Comparison of ENCODE assay signal across 9 mouse cellular contexts in genomic region chr2:178415150-178415448, GRCm38 (mm10). TPM values are rescaled to one million over a fixed set of nuclear protein-coding genes. Genes with fewer than 3 reads are reported as not detected.
DNase-seq lines count a peak whose midpoint lies in the region; ATAC-seq and TF ChIP-seq lines count a peak whose summit lies in the region.
"Had no signal": no experiment of that assay in that cellular context is flagged by ENCODE, and none has a peak within 500 bp of the region (broad histone marks: within the 10 kb centered on the region; RNA-seq: fewer than 3 reads in every experiment).

No protein-coding gene starts in this region.

- peak overlapping the region; percentile 90 for H3K27ac ChIP-seq in heart, embryonic 12.5 days (ENCODE audit: poor library complexity, severe bottlenecking)
- H3K27ac ChIP-seq in forebrain, embryonic 16.5 days (ENCODE audit: low read length), result 0 out of 2 replicates have a peak overlapping the region, but pooled peaks have one; percentile 75
- no peak overlapping the region for H3K27ac ChIP-seq in liver, postnatal 0 days (ENCODE audit: low read depth)

- H3K9ac ChIP-seq in heart, embryonic 12.5 days, result no peak overlapping the region
- peak overlapping the region; percentile 67 for H3K9ac ChIP-seq in forebrain, embryonic 16.5 days (replicated peaks; ENCODE audit: low read depth, low read length)
- no peak overlapping the region for H3K9ac ChIP-seq in liver, postnatal 0 days (replicated peaks)

- no peak for TF ChIP-seq EP300 in liver, postnatal 0 days (IDR thresholded peaks at IDR 0.05; ENCODE audit: low read depth)

- WGBS in heart, embryonic 12.5 days, result 34% methylated on average over 3 of the region's 3 CpGs
- WGBS in forebrain, embryonic 16.5 days, result 28% methylated on average over 3 of the region's 3 CpGs
- WGBS in liver, postnatal 0 days (ENCODE audit: insufficient replicate concordance), result 33% methylated on average over 3 of the region's 3 CpGs

- peak overlapping the region; percentile 99 for H3K4me2 ChIP-seq in heart, embryonic 12.5 days
- peak overlapping the region; percentile 99 for H3K4me2 ChIP-seq in forebrain, embryonic 16.5 days (ENCODE audit: low read length)
- peak overlapping the region; percentile 85 for H3K4me2 ChIP-seq in liver, postnatal 0 days (ENCODE audit: low read depth, low read length)

- CTCF ChIA-PET in Patski (lab: Charles Lee), result interaction anchor here (0.8 kb wide), 1 partner anchor 289 kb away, joined by 3 read pairs; no protein-coding TSS in a partner anchor

- POLR2A ChIA-PET in Patski (lab: Charles Lee), result no interaction called here

- peak overlapping the region; percentile 64 for H3K4me3 ChIP-seq in heart, embryonic 12.5 days
- peak overlapping the region; percentile 77 for H3K4me3 ChIP-seq in forebrain, embryonic 16.5 days (replicated peaks; ENCODE audit: low read length)
- H3K4me3 ChIP-seq in liver, postnatal 0 days (ENCODE audit: low read depth, low read length), result peak overlapping the region; percentile 61

- H3K36me3 ChIP-seq in heart, embryonic 12.5 days, result peaks cover 20% of the 10 kb centered on the region
- no peaks in the 10 kb centered on the region for H3K36me3 ChIP-seq in forebrain, embryonic 16.5 days (ENCODE audit: control insufficient read depth, insufficient read depth)
- H3K36me3 ChIP-seq in liver, postnatal 0 days (replicated peaks; ENCODE audit: insufficient read depth, low read length), result no peaks in the 10 kb centered on the region

- TF ChIP-seq CTCF in Patski (IDR thresholded peaks at IDR 0.05), result no peak
- TF ChIP-seq CTCF in liver, postnatal 0 days (IDR thresholded peaks at IDR 0.05; ENCODE audit: low read depth), result no peak

- no peak for DNase-seq in heart, postnatal 4 days
- no peak for DNase-seq in Patski (ENCODE audit: low read depth, low spot score)
- DNase-seq in liver, postnatal 0 days, result no peak
- DNase-seq in urinary bladder, adult 2 months (ENCODE audit: low spot score), result no peak
- no peak for DNase-seq in adrenal gland, postnatal 10 days
- no peak for DNase-seq in kidney, adult 11 months

- peaks cover 49% of the 10 kb centered on the region for H3K4me1 ChIP-seq in heart, embryonic 12.5 days (replicated peaks)
- peaks cover 16% of the 10 kb centered on the region for H3K4me1 ChIP-seq in forebrain, embryonic 16.5 days (replicated peaks; ENCODE audit: control insufficient read depth, insufficient read depth, low read length)
- peaks cover 14% of the 10 kb centered on the region for H3K4me1 ChIP-seq in liver, postnatal 0 days (ENCODE audit: insufficient read depth)

- ATAC-seq in heart, embryonic 12.5 days (ENCODE audit: insufficient number of reproducible peaks, low FRiP score), result 0 out of 2 replicates have a peak, but pooled peaks have one; percentile 1
- peak; percentile 15 for ATAC-seq in Patski
- ATAC-seq in forebrain, embryonic 16.5 days, result no peak; the same call in 1 of the 2 replicates
- no peak for ATAC-seq in liver, postnatal 0 days
- ATAC-seq: CD4-positive, CD25-positive, alpha-beta regulatory T cell, adult 4 months had no signal

- in situ Hi-C loops in Patski (cut with MboI; ENCODE audit: low pct_unique_long_range_greater_than_20kb), result no loop called here

- H3K27me3 ChIP-seq in heart, embryonic 12.5 days (replicated peaks), result peaks cover 9% of the 10 kb centered on the region; the same call in 1 of the 2 replicates
- no peaks in the 10 kb centered on the region for H3K27me3 ChIP-seq in Patski
- peaks cover 6% of the 10 kb centered on the region for H3K27me3 ChIP-seq in forebrain, embryonic 16.5 days (replicated peaks; ENCODE audit: control insufficient read depth, insufficient read depth, low read length)
- peaks cover 26% of the 10 kb centered on the region for H3K27me3 ChIP-seq in liver, postnatal 0 days (ENCODE audit: insufficient read depth, low read length)

- no peaks in the 10 kb centered on the region; the same call in 1 of the 2 replicates for H3K9me3 ChIP-seq in heart, embryonic 12.5 days (replicated peaks)
- H3K9me3 ChIP-seq in forebrain, embryonic 16.5 days (ENCODE audit: control insufficient read depth, low read length), result no peaks in the 10 kb centered on the region
- no peaks in the 10 kb centered on the region for H3K9me3 ChIP-seq in liver, postnatal 0 days (ENCODE audit: low read length)

RNA-seq across cellular contexts. Expression of gene Fam217b, which starts 0.8 kb away (rescaled TPM):
- polyA plus RNA-seq in heart, embryonic 12.5 days (2016; fragmentation: Nextera tagmentation; extraction: Ambion mirVana), result 6.8 and 6.9 TPM in 2 replicates
- 10 to 100 TPM; 12.6 to 14.0 TPM for total RNA-seq in heart, postnatal 4 days (2021)
- 3.4 TPM for polyA plus RNA-seq in Patski (2021)
- polyA plus RNA-seq in forebrain, embryonic 16.5 days (2015; fragmentation: Nextera tagmentation; extraction: Ambion mirVana), result 6.2 and 6.4 TPM in 2 replicates
- 0.82 and 1.3 TPM in 2 replicates for polyA plus RNA-seq in liver, postnatal 0 days (2015; fragmentation: Nextera tagmentation; extraction: Ambion mirVana)
- polyA plus RNA-seq in urinary bladder, adult 2 months (2012; rRNA removed), result 4.5 and 5.6 TPM in 2 replicates
- total RNA-seq in adrenal gland, postnatal 10 days (2021), result 1 to 10 TPM; 7.8 to 8.8 TPM

RNA-seq across cellular contexts. Expression of gene Ppp1r3d, which starts 0.8 kb away (rescaled TPM):
- polyA plus RNA-seq in heart, embryonic 12.5 days (2016; fragmentation: Nextera tagmentation; extraction: Ambion mirVana), result 23.1 and 24.3 TPM in 2 replicates
- 10 to 100 TPM; 25.1 to 25.9 TPM for total RNA-seq in heart, postnatal 4 days (2021)
- 1.4 TPM for polyA plus RNA-seq in Patski (2021)
- polyA plus RNA-seq in forebrain, embryonic 16.5 days (2015; fragmentation: Nextera tagmentation; extraction: Ambion mirVana), result 1.9 and 2.4 TPM in 2 replicates
- 1.2 TPM in 2 replicates for polyA plus RNA-seq in liver, postnatal 0 days (2015; fragmentation: Nextera tagmentation; extraction: Ambion mirVana)
- 3.8 and 4.2 TPM in 2 replicates for polyA plus RNA-seq in urinary bladder, adult 2 months (2012; rRNA removed)
- total RNA-seq in adrenal gland, postnatal 10 days (2021), result 10 to 100 TPM; 12.9 to 14.3 TPM
- polyA plus RNA-seq: CD4-positive, CD25-positive, alpha-beta regulatory T cell, adult 4 months had no signal

RNA-seq across cellular contexts. Expression of gene Sycp2, which starts 7.6 kb away (rescaled TPM):
- polyA plus RNA-seq in heart, embryonic 12.5 days (2016; fragmentation: Nextera tagmentation; extraction: Ambion mirVana), result 0.11 and 0.13 TPM in 2 replicates
- 1 to 10 TPM; 2.1 to 3.1 TPM for total RNA-seq in heart, postnatal 4 days (2021)
- polyA plus RNA-seq in Patski (2021), result 0.04 TPM
- 0.19 and 0.46 TPM in 2 replicates for polyA plus RNA-seq in forebrain, embryonic 16.5 days (2015; fragmentation: Nextera tagmentation; extraction: Ambion mirVana)
- 0.01 TPM in 1 of 2 replicates, not detected in the other for polyA plus RNA-seq in liver, postnatal 0 days (2015; fragmentation: Nextera tagmentation; extraction: Ambion mirVana)
- polyA plus RNA-seq in urinary bladder, adult 2 months (2012; rRNA removed), result 0.11 and 0.13 TPM in 2 replicates
- total RNA-seq in adrenal gland, postnatal 10 days (2021), result under 1 TPM; 0.39 TPM
- polyA plus RNA-seq: CD4-positive, CD25-positive, alpha-beta regulatory T cell, adult 4 months had no signal

RNA-seq across cellular contexts. Expression of gene Cdh26, which starts 15.2 kb away (rescaled TPM):
- polyA plus RNA-seq in heart, embryonic 12.5 days (2016; fragmentation: Nextera tagmentation; extraction: Ambion mirVana), result 0.18 TPM in 1 of 2 replicates, not detected in the other
- under 1 TPM; 0.12 to 0.25 TPM for total RNA-seq in heart, postnatal 4 days (2021)
- polyA plus RNA-seq in Patski (2021), result not detected
- 0.16 and 0.18 TPM in 2 replicates for polyA plus RNA-seq in forebrain, embryonic 16.5 days (2015; fragmentation: Nextera tagmentation; extraction: Ambion mirVana)
- 0.09 and 0.13 TPM in 2 replicates for polyA plus RNA-seq in liver, postnatal 0 days (2015; fragmentation: Nextera tagmentation; extraction: Ambion mirVana)
- 0.22 and 0.28 TPM in 2 replicates for polyA plus RNA-seq in urinary bladder, adult 2 months (2012; rRNA removed)
- under 1 TPM in 1 of 2 experiments, not detected in 1; 0.12 TPM for total RNA-seq in adrenal gland, postnatal 10 days (2021)
- polyA plus RNA-seq: CD4-positive, CD25-positive, alpha-beta regulatory T cell, adult 4 months had no signal

Comparison
In these comparisons a context has a peak if more than half of its experiments do, and no peak if none do; other contexts are left out.
1. ATAC-seq: peak in heart, embryonic 12.5 days (single experiment) and Patski (single experiment); none in forebrain, embryonic 16.5 days (single experiment) and liver, postnatal 0 days (single experiment).
2. Peak in every context shown above with its lines, with median percentiles within 50 percentile points of each other: H3K4me2 ChIP-seq and H3K4me3 ChIP-seq.